Comparison of ENCODE assay signal across 12 mouse cellular contexts in genomic region chr9:56554096-56554495, GRCm38 (mm10).
A peak's percentile ranks its signal among the peaks of the same experiment; 100 is the strongest.
DNase-seq lines count a peak whose midpoint lies in the region; ATAC-seq lines count a peak whose summit lies in the region.
"Had no signal": no experiment of that assay in that cellular context is flagged by ENCODE, and none has a peak within 500 bp of the region (broad histone marks: within the 10 kb centered on the region; RNA-seq: fewer than 3 reads in every experiment).

No protein-coding gene starts in this region.

- no peaks in the 10 kb centered on the region for H3K9me3 ChIP-seq in embryonic facial prominence, embryonic 10.5 days
- no peaks in the 10 kb centered on the region for H3K9me3 ChIP-seq in midbrain, embryonic 14.5 days (ENCODE audit: control insufficient read depth, low read length)
- H3K9me3 ChIP-seq: heart, embryonic 15.5 days; limb, embryonic 15.5 days had no signal

- peak; percentile 78 for DNase-seq in left cerebral cortex, postnatal 4 days
- no peak for DNase-seq in left cerebral cortex, adult 8-10 months (ENCODE audit: low spot score in 2 of 2)
- DNase-seq in embryonic facial prominence, embryonic 10.5 days (ENCODE audit: low spot score): peak; percentile 54
- no peak for DNase-seq in midbrain, embryonic 14.5 days
- DNase-seq in layer of hippocampus, postnatal 25 days (ENCODE audit: extremely low spot score in 1 of 2, low spot score in 1 of 2): no peak
- DNase-seq: kidney, adult 11 months had no signal

- H3K4me2 ChIP-seq in midbrain, embryonic 14.5 days (ENCODE audit: low read length): no peak overlapping the region
- H3K4me2 ChIP-seq: heart, embryonic 15.5 days; limb, embryonic 15.5 days had no signal

- peak; percentile 50; the same call in 1 of the 2 replicates for ATAC-seq in cerebellum, adult (ENCODE audit: insufficient number of reproducible peaks, low FRiP score, low TSS enrichment)
- ATAC-seq in midbrain, embryonic 14.5 days (ENCODE audit: low FRiP score, low TSS enrichment): no peak
- no peak for ATAC-seq in erythroid progenitor cell, adult 5-6 weeks (replicated peaks; ENCODE audit: low FRiP score, poor library complexity, severe bottlenecking)
- no peak for ATAC-seq in activated CD4-positive, CD25-positive, alpha-beta regulatory T cell, adult 4 months
- ATAC-seq: lung, postnatal 0 days had no signal

- H3K27ac ChIP-seq in embryonic facial prominence, embryonic 10.5 days (replicated peaks): peak overlapping the region; percentile 25
- peak overlapping the region; percentile 54 for H3K27ac ChIP-seq in midbrain, embryonic 14.5 days (replicated peaks; ENCODE audit: low read depth, low read length)
- H3K27ac ChIP-seq: heart, embryonic 15.5 days; limb, embryonic 15.5 days had no signal

- no peaks in the 10 kb centered on the region for H3K36me3 ChIP-seq in embryonic facial prominence, embryonic 10.5 days (replicated peaks)
- no peaks in the 10 kb centered on the region for H3K36me3 ChIP-seq in midbrain, embryonic 14.5 days (ENCODE audit: control insufficient read depth, insufficient read depth, low read length)
- H3K36me3 ChIP-seq: heart, embryonic 15.5 days; limb, embryonic 15.5 days had no signal

- peaks cover 64% of the 10 kb centered on the region for H3K4me1 ChIP-seq in embryonic facial prominence, embryonic 10.5 days
- H3K4me1 ChIP-seq in midbrain, embryonic 14.5 days (ENCODE audit: control insufficient read depth, insufficient read depth, low read length): peaks cover 24% of the 10 kb centered on the region

- peak overlapping the region; percentile 12; the same call in 1 of the 2 replicates for H3K4me3 ChIP-seq in embryonic facial prominence, embryonic 10.5 days
- H3K4me3 ChIP-seq in midbrain, embryonic 14.5 days (replicated peaks; ENCODE audit: low read depth, low read length): no peak overlapping the region
- H3K4me3 ChIP-seq: heart, embryonic 15.5 days; limb, embryonic 15.5 days had no signal

- intact Hi-C loops in left cerebral cortex, postnatal 4 days (cut with DNase I): loop anchor here (5.0 kb wide), 1 partner anchor 342 kb away; no protein-coding TSS in a partner anchor

- WGBS in embryonic facial prominence, embryonic 10.5 days: 41% methylated on average over 6 of the region's 6 CpGs
- WGBS in midbrain, embryonic 14.5 days: 61% methylated on average over 6 of the region's 6 CpGs

- no peak overlapping the region for H3K9ac ChIP-seq in midbrain, embryonic 14.5 days (replicated peaks; ENCODE audit: low read length)
- H3K9ac ChIP-seq: heart, embryonic 15.5 days; limb, embryonic 15.5 days had no signal

- peaks cover 30% of the 10 kb centered on the region; the same call in 1 of the 2 replicates for H3K27me3 ChIP-seq in embryonic facial prominence, embryonic 10.5 days (replicated peaks; ENCODE audit: low read depth, poor library complexity, severe bottlenecking)
- no peaks in the 10 kb centered on the region for H3K27me3 ChIP-seq in midbrain, embryonic 14.5 days (ENCODE audit: control insufficient read depth, insufficient read depth, low read length)
- H3K27me3 ChIP-seq: heart, embryonic 15.5 days had no signal

Comparison
In these comparisons a context has a peak if more than half of its experiments do, and no peak if none do; other contexts are left out.
1. DNase-seq: peak in left cerebral cortex, postnatal 4 days (single experiment) and embryonic facial prominence, embryonic 10.5 days (single experiment); none in left cerebral cortex, adult 8-10 months (0 of 2), midbrain, embryonic 14.5 days (single experiment) and layer of hippocampus, postnatal 25 days (0 of 2).